Mouse (Mus musculus) small intestine, adult 2 months (tissue): ENCODE results near the gene Zbtb38. TPM values are rescaled to one million over a fixed set of nuclear protein-coding genes. Genes with fewer than 3 reads are reported as not detected.
A peak's percentile ranks its signal among the peaks of the same experiment; 100 is the strongest.

ENCODE experiments used
- H3K27ac ChIP-seq: fragments of 200-500 bp; 2 replicates; pipeline ENCODE4 v1.5.1; 2012; ENCODE audit warnings: low read depth, low read length, control low read depth, inconsistent platforms; ENCODE audit not compliant: insufficient read depth
- H3K27me3 ChIP-seq: fragments of 200-500 bp; 2 replicates; pipeline ENCODE4 v1.6.1; 2012; ENCODE audit warnings: mild to moderate bottlenecking, moderate library complexity, low read length, inconsistent platforms; ENCODE audit not compliant: control insufficient read depth, insufficient read depth
- H3K36me3 ChIP-seq: fragments of 200-500 bp; 2 replicates; pipeline ENCODE4 v1.6.1; 2012; ENCODE audit warnings: mild to moderate bottlenecking, low read length, control low read depth, inconsistent platforms; ENCODE audit not compliant: control insufficient read depth, insufficient read depth
- H3K4me1 ChIP-seq: fragments of 200-500 bp; 2 replicates; pipeline ENCODE4 v1.6.1; 2012; ENCODE audit warnings: low read length, inconsistent platforms, mixed read lengths; ENCODE audit not compliant: control insufficient read depth, insufficient read depth, insufficient read length
- H3K4me3 ChIP-seq: fragments of 200-500 bp; 2 replicates; pipeline ENCODE4 v1.5.1; 2012; ENCODE audit warnings: low read depth, mild to moderate bottlenecking, control low read depth, inconsistent platforms, low read length, moderate library complexity
- CTCF ChIP-seq: fragments of 200-500 bp; IDR thresholded peaks from 2 replicates; pipeline ENCODE4 v1.5.1; 2012; ENCODE audit warnings: low read depth, mild to moderate bottlenecking, control low read depth, inconsistent platforms, low read length, moderate library complexity, mixed read lengths; ENCODE audit not compliant: insufficient replicate concordance, insufficient read length; ENCODE audit errors: extremely low read depth
- POLR2A ChIP-seq: fragments of 200-500 bp; IDR thresholded peaks from 2 replicates; pipeline ENCODE4 v1.6.1; 2012; ENCODE audit warnings: low read depth, mild to moderate bottlenecking, control low read depth, inconsistent platforms, low read length, moderate library complexity
- WGBS: fragments of 180-500 bp; shearing (Covaris S2); methylation state at CpG from one replicate; pipeline ENCODE4 v1.1.7; 2018; 5-methylcytosine and 5-hydroxymethylcytosine counted together
- polyA plus RNA-seq: library from polyadenylated mRNA; depleted of rRNA; stranded (reverse); fragments of >200 nt; gene quantifications from 2 replicates; pipeline ENCODE4 v1.2.3, GENCODE M21; 2012

The Zbtb38 gene
- polyA plus RNA-seq, 1 experiment, result 7.7 TPM

DNA sequence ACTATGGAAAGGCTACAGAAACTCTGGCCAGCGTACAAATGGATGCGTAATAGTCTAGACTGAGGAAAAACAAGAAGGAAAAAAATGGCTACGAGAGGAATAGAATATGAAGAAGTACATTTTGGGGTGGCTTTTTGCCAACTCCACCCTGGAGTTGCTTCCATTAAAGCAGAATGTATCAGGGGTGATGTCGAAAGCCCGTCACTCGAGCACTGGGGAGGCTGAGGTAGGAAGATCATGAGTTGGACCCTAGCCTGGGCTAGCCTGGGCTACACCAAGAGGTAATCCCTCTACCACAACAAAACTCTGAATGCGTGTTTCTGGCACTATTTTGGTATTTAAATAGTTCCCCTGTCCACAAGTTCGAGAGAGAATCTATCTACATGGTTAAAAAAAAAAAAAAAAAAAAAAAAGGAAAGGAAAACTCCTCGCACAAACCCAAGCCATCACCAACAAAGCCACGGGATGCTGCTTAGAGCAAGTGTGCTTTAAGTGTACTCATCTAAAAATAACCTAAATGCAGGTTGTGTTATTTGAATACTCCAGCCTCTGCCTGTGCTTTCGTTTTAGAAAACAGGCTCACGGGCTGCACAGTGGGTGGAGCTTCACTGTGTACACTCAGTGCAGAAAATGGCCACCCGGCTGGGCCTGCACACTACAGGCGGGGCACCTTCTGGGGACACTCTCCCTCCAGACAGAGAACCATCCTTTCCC lies 39.7 kb downstream of the Zbtb38 start:
- Histone ChIP-seq H3K36me3 (peaks cover 14% of the 10 kb centered on the region), H3K4me1 (peaks cover 3% of the 10 kb centered on the region; the same call in 1 of the 2 replicates), H3K4me3 (no peak overlapping the region), H3K27me3 (no peaks in the 10 kb centered on the region), H3K27ac (peak overlapping the region; percentile 66; the same call in 1 of the 2 replicates)
- TF ChIP-seq CTCF (no peak), POLR2A (peak; percentile 28; the same call in 1 of the 2 replicates)
- 64% methylated on average over 14 of the region's 14 CpGs for WGBS

DNA sequence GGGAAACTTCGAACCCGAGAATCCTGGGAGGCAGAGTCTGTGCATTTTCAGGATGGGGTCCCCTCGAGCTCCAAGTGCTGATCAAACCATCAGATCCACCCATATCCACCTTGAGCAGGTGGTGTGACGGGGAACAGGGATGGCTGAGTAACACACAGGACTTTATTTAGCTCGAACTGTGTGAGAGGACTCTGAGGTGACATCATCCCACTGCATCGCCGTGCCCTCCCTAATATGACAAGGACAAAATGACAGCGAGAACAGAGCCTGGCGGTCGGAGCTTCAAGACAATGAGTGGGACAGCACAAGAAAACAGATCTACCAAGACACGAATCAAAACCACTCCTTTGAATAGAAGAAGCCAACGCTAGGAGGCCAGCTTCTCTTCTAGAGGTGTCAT lies 40.6 kb downstream of the Zbtb38 start:
- TF ChIP-seq CTCF, result no peak
- WGBS, result 92% methylated on average over 12 of the region's 12 CpGs
- no peaks in the 10 kb centered on the region for H3K27me3 ChIP-seq

DNA sequence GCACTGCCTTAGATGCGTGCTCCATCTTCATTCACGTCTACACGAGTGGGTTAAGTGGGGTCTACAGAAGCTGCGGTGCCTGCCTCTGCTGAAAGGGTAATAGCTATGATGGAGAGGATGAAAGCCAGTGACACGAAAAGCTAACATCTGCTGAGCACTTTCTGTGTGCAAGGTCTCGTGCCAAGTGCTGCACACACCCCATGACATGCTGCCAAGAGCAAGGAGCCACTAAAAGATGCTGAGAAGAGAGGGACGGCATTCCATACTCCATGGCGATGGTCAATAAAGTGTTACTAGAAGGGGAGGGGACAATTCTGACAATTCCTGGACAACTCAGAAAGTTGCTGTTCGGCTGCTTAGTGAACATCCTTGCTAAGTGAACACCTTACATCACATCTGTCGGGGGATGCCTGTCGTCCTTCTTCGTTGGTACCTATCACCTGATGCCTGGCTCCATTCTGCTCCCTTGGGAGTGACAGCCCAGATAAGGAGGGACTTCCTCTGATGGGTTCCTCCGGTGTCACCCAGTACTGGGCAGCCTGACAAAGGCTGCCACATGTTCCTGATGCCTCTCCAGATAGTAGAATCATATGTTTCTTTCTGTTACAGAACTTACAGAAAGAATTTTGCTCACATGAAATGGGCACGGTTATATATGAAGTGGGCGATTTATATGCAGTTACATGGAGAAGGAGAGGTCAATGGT lies 42.2 kb downstream of the Zbtb38 start:
- Histone ChIP-seq H3K27me3 (no peaks in the 10 kb centered on the region), H3K4me3 (no peak overlapping the region), H3K36me3 (peaks cover 13% of the 10 kb centered on the region), H3K27ac (no peak overlapping the region), H3K4me1 (peaks cover 5% of the 10 kb centered on the region)
- WGBS, result 72% methylated on average over 15 of the region's 15 CpGs
- TF ChIP-seq POLR2A (no peak), CTCF (no peak)

More for the DNA sequence above, 40.6 kb downstream of the Zbtb38 start:
- Histone ChIP-seq H3K4me3 (no peak overlapping the region), H3K4me1 (peaks cover 3% of the 10 kb centered on the region; the same call in 1 of the 2 replicates), H3K36me3 (peaks cover 14% of the 10 kb centered on the region), H3K27ac (no peak overlapping the region)

DNA sequence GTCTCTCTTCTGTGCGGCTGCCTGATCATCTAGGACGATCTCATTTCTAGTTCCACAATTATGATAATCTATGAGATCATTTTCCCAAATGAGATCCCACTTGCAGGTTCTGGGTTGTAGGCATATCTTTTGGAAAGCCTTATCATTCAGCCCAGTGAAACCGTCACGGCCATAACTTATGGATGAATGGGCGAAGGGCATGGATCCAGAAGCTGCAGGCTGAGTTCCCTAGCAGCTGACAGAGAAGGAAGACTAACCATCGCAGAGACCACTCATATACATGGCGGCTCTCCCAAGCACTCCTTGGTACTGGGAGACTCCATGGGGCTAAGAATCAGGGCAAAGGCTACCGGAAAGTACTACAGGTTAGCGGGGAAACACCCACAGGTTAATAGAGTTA lies 43.7 kb downstream of the Zbtb38 start:
- no peak overlapping the region for H3K4me3 ChIP-seq
- peaks cover 3% of the 10 kb centered on the region for H3K4me1 ChIP-seq
- H3K36me3 ChIP-seq, result peaks cover 13% of the 10 kb centered on the region
- 90% methylated on average over 9 of the region's 9 CpGs for WGBS
- TF ChIP-seq CTCF (no peak), POLR2A (no peak)
- H3K27me3 ChIP-seq, result no peaks in the 10 kb centered on the region
- no peak overlapping the region for H3K27ac ChIP-seq

DNA sequence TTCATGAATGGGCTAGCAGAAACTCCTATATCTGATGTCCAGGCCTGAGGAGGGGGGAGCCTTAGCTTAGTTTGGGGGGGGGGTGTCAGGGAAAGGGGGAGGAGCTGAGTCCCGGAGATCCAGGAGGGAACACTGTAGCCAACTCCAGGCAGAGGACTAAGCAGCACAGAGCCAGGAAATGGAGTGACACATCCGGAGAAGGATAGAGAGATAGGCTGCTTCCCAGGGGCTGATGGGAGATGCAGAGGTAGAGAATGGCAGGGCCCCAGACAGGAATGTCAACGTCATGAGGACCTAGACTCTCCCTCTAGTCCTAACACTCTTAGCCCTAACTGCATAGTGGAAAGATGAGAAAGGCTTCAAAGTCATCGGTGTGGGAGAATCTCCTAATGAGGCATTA lies 44.7 kb downstream of the Zbtb38 start:
- Histone ChIP-seq H3K27me3 (no peaks in the 10 kb centered on the region), H3K36me3 (peaks cover 13% of the 10 kb centered on the region), H3K27ac (no peak overlapping the region), H3K4me3 (no peak overlapping the region), H3K4me1 (peaks cover 3% of the 10 kb centered on the region)
- WGBS, result 68% methylated on average over 4 of the region's 4 CpGs
- TF ChIP-seq POLR2A (no peak), CTCF (no peak)

DNA sequence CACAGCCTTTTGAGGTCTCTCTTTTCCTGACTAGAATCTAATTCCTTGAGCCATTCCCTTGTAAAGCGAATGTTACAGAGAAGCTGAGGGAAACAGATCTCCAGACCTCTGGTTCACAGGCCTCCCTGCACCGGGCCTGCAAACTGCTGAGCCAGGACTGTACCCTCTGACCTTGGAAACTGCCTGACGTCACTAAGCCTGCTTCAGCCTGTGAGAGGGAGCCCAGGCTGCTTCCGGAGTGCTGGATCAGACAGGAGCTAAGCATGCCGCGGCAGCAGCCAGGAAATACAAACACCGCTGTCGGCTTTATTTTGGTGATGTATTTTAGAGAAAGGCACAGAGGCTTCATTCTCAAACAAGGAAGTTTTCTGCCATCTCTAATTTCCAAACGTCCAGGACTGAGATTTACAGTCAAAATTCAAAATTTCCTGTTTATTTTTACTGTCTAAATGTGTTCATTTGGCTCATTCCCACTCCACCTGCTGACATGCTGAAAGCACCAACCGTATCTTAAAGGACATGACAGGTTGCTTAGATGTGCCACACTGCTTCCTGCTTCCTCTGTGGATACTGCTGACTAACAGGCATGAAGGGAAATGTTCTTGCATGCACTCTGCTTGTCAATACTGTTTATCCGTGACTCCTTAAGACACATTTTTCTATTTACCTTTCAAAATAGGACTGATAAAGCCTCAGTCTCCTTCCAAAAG lies 46.9 kb downstream of the Zbtb38 start:
- Histone ChIP-seq H3K27ac (peak overlapping the region; percentile 55), H3K4me3 (no peak overlapping the region), H3K36me3 (peaks cover 19% of the 10 kb centered on the region), H3K4me1 (peaks cover 3% of the 10 kb centered on the region; the same call in 1 of the 2 replicates), H3K27me3 (no peaks in the 10 kb centered on the region)
- TF ChIP-seq POLR2A (no peak), CTCF (no peak)
- WGBS, result 55% methylated on average over 11 of the region's 11 CpGs

DNA sequence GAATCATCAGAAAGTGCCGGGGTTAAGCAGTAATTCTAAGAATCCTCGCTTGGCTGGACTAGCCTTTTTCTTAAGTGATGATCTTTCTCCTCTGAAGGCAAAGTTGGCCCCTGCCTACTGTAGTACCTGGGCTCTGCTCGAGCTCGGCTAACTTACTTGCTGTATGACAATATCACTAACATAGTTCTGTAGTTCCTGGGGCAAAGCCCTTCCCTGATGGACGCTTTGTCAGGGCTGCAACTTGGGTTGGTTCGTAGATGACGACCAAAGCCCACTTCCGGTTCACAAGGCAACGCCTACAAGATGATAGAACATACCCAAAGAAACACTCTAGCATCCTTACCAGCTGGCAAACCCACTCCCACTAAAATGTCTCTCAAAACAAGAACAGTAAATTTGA lies 47.7 kb downstream of the Zbtb38 start:
- no peak overlapping the region for H3K4me3 ChIP-seq
- no peaks in the 10 kb centered on the region for H3K27me3 ChIP-seq
- TF ChIP-seq POLR2A, result no peak
- no peak for TF ChIP-seq CTCF
- peaks cover 20% of the 10 kb centered on the region for H3K36me3 ChIP-seq
- no peak overlapping the region for H3K27ac ChIP-seq
- 86% methylated on average over 9 of the region's 9 CpGs for WGBS
- H3K4me1 ChIP-seq, result peaks cover 4% of the 10 kb centered on the region
